Mouse (Mus musculus): ENCODE data around the gene Ppif. TPM values are rescaled to one million over a fixed set of nuclear protein-coding genes. Genes with fewer than 3 reads are reported as not detected.

Ppif gene
- polyA plus RNA-seq, 1 experiment: 32.4 TPM

DNA sequence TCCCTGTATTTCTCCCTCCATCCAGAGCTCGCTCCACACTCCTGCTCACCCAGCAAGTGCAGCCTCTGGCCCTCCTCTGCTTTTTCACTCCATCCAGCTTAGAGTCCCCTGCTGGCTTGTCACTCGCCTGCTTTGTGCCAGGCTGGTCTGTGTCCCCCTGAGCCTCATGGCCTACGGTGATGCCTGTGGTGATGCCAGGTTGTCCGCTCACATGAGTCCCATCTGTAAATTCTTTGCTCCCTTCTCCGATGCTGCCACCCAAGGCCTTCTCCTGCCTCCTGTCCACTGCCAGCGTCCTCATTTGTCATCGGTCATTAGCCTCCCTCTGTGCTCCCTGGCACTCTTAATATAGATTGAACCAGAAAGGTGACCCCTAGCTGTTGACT is 29.7 kb upstream of the Ppif start:
- DNase-seq: no peak
- 76% methylated on average over 7 of the region's 7 CpGs for WGBS
- TF ChIP-seq POLR2A (IDR thresholded peaks at IDR 0.05; ENCODE audit: borderline replicate concordance, extremely low read depth, low read depth, low read length) (no peak), CTCF (IDR thresholded peaks at IDR 0.05; ENCODE audit: insufficient read depth, low read length) (no peak)
- no peaks in the 10 kb centered on the region for H3K4me1 ChIP-seq (ENCODE audit: control insufficient read depth, insufficient read depth, low read length)
- no peak overlapping the region for H3K4me3 ChIP-seq (replicated peaks; ENCODE audit: extremely low read depth, low read depth, low read length)

DNA sequence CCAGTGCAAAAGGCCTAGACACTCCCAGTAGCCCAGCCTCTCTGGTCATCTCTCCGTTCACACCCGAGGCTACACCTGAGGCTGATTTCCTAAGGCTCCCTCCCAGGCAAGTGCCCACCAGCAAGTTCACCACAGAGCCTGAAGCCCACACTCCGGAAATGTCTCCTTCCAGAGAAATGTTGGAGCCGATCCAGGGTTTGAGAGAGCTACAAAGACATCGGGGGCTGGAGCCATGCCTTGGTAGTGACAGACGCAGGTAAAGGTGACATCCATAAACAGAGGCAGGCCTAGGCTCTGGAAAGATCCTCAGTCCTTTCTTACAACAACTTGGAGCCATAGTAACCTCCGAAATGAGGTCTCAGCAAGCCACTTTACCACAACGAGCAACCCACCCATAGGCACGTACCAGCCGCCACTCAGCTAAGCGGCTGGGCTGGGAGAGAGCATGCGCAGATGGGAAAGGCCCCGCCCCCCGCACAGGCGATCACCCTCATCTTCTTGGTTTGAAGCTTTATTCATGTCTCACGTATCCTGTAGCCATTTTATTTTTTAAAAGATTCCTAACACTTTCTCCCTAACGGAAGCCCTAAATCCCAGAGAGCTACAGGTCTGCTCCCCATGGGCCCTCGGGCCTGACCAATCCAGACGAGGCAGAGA is 28.5 kb upstream of the Ppif start:
- H3K4me1 ChIP-seq (ENCODE audit: control insufficient read depth, insufficient read depth, low read length): no peaks in the 10 kb centered on the region
- no peak for DNase-seq
- 78% methylated on average over 19 of the region's 19 CpGs for WGBS
- H3K4me3 ChIP-seq (replicated peaks; ENCODE audit: extremely low read depth, low read depth, low read length): no peak overlapping the region
- no peak for TF ChIP-seq POLR2A (IDR thresholded peaks at IDR 0.05; ENCODE audit: borderline replicate concordance, extremely low read depth, low read depth, low read length)
- TF ChIP-seq CTCF (IDR thresholded peaks at IDR 0.05; ENCODE audit: insufficient read depth, low read length): no peak

DNA sequence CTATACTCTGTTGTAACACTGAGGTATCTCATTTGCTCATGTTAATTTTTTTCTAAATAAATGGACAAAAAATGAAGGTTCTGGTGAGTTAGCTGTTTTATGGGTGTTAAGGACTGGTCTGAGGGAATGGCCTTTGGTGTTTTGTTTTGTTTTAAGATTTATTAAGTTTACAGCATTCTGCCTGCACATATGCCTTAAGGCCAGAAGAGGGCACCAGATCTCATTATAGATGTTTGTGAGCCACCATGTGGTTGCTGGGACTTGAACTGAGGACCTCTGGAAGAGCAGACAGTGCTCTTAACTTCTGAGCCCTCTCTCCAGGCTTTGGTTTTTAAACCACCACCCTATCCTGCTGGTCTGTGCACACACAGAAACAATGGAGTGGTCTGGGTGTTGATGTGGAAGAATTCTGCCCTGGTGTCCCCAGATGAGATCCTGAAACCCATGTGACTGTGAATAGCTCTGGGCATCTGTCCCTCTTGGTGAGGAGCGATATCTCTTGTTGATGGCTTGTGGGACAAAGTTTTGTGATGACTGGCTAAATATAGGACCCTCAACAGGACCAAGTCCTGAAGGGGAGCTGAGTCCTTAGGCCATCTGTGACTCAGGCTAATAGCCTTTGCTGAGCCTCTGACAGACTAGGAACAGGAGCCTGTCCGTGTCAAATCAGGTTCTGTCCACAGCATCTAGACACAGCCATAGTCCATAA is 27.1 kb upstream of the Ppif start:
- no peak for DNase-seq
- H3K4me1 ChIP-seq (ENCODE audit: control insufficient read depth, insufficient read depth, low read length): no peaks in the 10 kb centered on the region
- H3K4me3 ChIP-seq (replicated peaks; ENCODE audit: extremely low read depth, low read depth, low read length): no peak overlapping the region
- WGBS: 86% methylated on average over 2 of the region's 2 CpGs
- TF ChIP-seq CTCF (IDR thresholded peaks at IDR 0.05; ENCODE audit: insufficient read depth, low read length) (peak; percentile 15; the same call in 1 of the 2 replicates), POLR2A (IDR thresholded peaks at IDR 0.05; ENCODE audit: borderline replicate concordance, extremely low read depth, low read depth, low read length) (no peak)

DNA sequence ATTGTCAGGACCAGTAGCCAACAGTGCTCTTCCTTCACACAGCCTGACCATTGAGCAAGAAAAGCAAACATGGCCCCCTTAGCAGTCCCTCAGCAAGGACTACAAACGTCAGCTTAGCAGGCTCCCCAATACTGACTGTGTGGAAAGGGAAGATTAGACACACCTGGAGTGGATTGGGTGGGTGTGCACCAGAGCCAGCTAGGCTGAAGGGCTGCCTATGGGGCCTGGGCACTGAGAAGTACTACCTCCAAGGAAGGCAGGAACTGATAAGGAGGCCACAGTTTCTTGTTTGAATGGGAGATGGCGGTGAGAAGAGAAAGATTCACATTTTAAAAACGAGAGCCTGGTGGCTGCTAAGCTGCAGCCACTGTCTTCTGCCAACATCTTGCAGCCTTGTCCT is 26.4 kb upstream of the Ppif start:
- no peak for DNase-seq
- no peak for TF ChIP-seq POLR2A (IDR thresholded peaks at IDR 0.05; ENCODE audit: borderline replicate concordance, extremely low read depth, low read depth, low read length)
- no peak for TF ChIP-seq CTCF (IDR thresholded peaks at IDR 0.05; ENCODE audit: insufficient read depth, low read length)
- WGBS: 50% methylated on average over 3 of the region's 3 CpGs
- Histone ChIP-seq H3K4me3 (replicated peaks; ENCODE audit: extremely low read depth, low read depth, low read length) (no peak overlapping the region), H3K4me1 (ENCODE audit: control insufficient read depth, insufficient read depth, low read length) (no peaks in the 10 kb centered on the region)

DNA sequence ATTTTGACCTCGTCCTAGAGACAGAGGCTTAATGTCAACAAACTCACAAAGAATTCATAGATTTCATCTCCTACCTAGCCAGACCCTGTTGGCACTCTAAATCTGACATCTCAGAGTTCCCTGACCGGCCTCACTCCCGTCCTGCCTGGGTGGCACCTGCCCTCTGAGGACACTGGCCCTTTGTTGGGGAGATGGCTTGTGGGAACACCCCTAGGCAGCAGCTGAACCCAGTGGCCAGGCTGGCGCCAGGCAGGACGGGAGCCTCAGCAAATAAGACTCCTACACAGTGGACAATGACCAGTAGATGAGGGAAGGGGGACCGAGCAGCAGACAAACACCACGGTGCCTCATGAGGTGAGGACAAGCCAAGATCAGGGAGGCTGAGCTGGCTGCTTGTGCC is 14.3 kb upstream of the Ppif start:
- DNase-seq: no peak
- no peak for TF ChIP-seq POLR2A (IDR thresholded peaks at IDR 0.05; ENCODE audit: borderline replicate concordance, extremely low read depth, low read depth, low read length)
- TF ChIP-seq CTCF (IDR thresholded peaks at IDR 0.05; ENCODE audit: insufficient read depth, low read length): no peak
- WGBS: 67% methylated on average over 7 of the region's 7 CpGs
- Histone ChIP-seq H3K4me1 (ENCODE audit: control insufficient read depth, insufficient read depth, low read length) (no peaks in the 10 kb centered on the region), H3K4me3 (replicated peaks; ENCODE audit: extremely low read depth, low read depth, low read length) (no peak overlapping the region)

DNA sequence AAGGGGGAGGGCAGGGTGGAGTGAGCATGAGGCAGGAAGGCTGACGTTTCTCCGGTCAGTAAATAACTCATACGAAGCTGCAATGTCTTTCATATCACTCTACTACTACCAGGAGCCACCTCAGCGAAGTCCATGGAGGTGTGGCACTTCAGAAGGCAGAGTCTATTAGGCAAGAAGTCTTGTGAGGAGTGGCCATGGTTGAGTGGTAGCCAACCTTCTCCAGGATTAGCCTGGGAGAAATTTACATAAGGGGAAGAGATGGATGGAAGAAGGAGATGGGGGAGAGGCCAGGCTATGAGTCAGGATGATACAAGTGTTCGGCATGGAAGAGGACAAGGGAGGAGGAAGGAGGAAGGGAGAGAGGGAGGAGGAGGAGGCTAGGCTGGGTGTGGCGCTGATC is 11.9 kb upstream of the Ppif start:
- Histone ChIP-seq H3K4me1 (ENCODE audit: control insufficient read depth, insufficient read depth, low read length) (no peaks in the 10 kb centered on the region), H3K4me3 (replicated peaks; ENCODE audit: extremely low read depth, low read depth, low read length) (no peak overlapping the region)
- 43% methylated on average over 6 of the region's 6 CpGs for WGBS
- no peak for DNase-seq
- TF ChIP-seq CTCF (IDR thresholded peaks at IDR 0.05; ENCODE audit: insufficient read depth, low read length) (no peak), POLR2A (IDR thresholded peaks at IDR 0.05; ENCODE audit: borderline replicate concordance, extremely low read depth, low read depth, low read length) (no peak)

DNA sequence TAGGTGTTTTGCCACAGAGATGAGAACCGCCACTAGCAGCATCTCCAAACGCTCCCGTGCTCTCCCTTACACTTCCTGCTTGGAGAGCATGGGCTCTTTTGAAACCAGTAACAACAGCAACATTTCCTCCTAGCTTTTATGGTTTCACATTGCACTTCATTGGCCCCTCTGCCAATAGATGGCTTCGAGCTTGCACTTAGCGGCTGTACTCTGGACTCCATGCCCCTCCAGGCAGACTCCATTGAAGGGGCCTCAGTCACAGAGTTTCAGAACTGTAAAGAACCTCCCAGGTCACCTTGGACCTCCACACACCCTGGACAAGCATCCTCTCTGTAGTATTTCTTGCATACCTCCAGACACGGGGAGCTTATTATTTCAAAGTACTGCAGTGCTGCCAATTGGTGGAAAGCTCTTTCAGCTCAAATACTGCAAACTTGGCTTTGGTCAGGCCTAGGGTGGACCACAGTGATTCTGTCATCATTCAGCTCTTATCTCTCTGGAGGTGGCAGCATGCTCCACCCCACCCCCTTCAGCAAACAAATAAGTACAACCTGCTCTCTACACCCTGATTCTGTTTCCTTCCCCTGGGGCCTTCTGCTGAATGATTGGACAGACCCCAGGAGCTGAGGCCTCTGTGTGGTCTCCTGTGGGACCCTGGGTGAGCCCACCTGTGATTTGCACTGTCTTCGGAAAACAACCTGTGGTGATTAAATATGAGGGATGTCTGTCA is 7.6 kb upstream of the Ppif start:
- WGBS: 40% methylated on average over 7 of the region's 7 CpGs
- Histone ChIP-seq H3K4me3 (replicated peaks; ENCODE audit: extremely low read depth, low read depth, low read length) (no peak overlapping the region), H3K4me1 (ENCODE audit: control insufficient read depth, insufficient read depth, low read length) (no peaks in the 10 kb centered on the region)
- no peak for DNase-seq
- TF ChIP-seq CTCF (IDR thresholded peaks at IDR 0.05; ENCODE audit: insufficient read depth, low read length): no peak
- no peak for TF ChIP-seq POLR2A (IDR thresholded peaks at IDR 0.05; ENCODE audit: borderline replicate concordance, extremely low read depth, low read depth, low read length)

DNA sequence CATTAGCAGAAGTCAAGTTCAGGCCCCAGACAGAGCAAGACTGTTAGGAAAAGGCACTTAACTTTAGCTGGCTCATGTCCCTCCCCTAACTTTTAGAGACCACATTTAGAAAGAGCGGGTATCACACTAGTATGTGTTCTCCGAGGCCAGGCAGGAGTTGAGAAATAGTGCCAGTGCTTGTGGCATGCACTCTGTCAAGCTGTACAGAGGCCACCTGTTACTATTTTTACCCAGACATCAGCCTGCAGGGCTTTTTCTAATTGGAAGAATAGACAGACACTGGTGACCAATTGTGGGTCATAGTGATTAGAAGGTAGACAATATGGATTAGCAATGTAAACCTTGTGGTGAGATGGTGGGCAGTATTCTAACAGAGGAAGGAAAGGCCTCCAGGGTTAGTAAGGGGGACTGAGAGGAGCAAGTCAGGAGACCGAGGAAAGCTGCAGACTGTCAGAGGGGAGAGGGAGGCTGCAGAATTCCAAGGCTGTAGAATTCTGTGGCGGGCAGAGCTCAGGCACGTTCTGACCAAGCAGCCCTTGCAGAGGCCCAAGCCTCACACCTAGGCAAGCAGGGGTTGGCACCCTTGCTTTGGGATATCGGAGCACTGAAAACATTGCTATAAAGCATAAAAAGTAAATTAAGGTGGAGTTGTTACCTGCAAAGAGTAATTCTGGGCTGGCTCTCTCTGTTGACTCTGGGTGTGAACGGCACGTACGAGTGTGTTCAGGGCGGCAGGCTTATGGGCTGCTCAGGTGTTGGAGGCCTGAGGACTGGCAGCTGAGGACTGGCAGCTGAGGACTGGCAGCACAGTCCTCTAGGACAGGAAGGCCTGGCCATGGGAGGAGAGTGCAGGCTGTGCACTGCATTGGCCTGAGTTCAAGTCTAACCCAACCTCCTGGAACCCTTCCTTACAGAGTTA is 6.7 kb upstream of the Ppif start:
- DNase-seq: no peak
- TF ChIP-seq POLR2A (IDR thresholded peaks at IDR 0.05; ENCODE audit: borderline replicate concordance, extremely low read depth, low read depth, low read length) (no peak), CTCF (IDR thresholded peaks at IDR 0.05; ENCODE audit: insufficient read depth, low read length) (no peak)
- WGBS: 78% methylated on average over 10 of the region's 10 CpGs
- Histone ChIP-seq H3K4me3 (replicated peaks; ENCODE audit: extremely low read depth, low read depth, low read length) (no peak overlapping the region), H3K4me1 (ENCODE audit: control insufficient read depth, insufficient read depth, low read length) (no peaks in the 10 kb centered on the region)
